Mouse (Mus musculus): ENCODE results near the gene Eri3.

DNA sequence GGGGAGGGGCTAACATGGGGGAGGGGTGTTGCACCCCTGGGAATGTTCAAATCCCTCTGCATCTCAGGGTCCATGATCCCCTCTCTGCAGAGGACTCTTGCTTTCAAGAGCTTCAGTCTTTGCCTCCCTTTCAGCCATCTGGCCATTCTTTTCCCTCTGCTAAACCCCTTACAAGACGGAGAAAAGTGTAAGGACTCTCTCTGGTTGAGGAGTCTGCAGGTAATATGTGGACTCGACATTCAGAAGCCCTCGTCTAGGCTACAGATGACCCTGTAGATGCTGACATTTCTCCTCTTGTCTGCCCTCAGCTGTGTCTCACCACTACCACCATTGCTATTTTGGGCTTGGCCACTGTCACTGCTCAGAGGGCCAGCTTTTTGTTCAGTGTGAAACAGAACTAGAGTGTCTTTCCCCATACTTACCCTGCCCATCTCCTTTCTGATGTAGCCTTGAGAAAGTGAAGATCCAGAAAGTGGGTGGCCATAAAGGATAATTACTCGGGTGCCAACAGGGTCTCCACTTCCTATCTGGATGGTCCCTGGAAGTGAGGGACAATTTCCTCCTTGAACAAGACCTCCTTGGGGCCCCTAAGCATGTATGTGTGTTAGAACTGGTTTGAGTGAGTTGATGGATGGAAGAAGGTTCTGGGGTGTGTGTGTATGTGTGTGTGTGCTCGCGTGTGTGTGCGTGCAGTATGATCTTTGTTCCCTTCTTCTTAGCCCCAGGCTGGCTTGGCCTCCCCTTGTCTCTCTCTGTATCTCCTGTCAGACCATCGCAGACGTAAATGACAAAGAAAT lies 104.7 kb downstream of the Eri3 start:
- TF ChIP-seq MYOG (IDR thresholded peaks at IDR 0.05; ENCODE audit: control insufficient read depth, extremely low read depth, insufficient read length) (no peak), CTCF (IDR thresholded peaks at IDR 0.05; ENCODE audit: control insufficient read depth, insufficient read depth, insufficient read length) (no peak), MAX (IDR thresholded peaks at IDR 0.05) (no peak), CEBPB (IDR thresholded peaks at IDR 0.05; ENCODE audit: low read depth) (no peak), MYOD1 (IDR thresholded peaks at IDR 0.05; ENCODE audit: control insufficient read depth, insufficient read length, low read depth) (no peak)

All from C2C12 (cell line).